ENCODE assay signal across 12 mouse cellular contexts in genomic region chr6:21867310-21867709, GRCm38 (mm10).
"Had no signal": no experiment of that assay in that cellular context is flagged by ENCODE, and none has a peak within 500 bp of the region (broad histone marks: within the 10 kb centered on the region; RNA-seq: fewer than 3 reads in every experiment).

No protein-coding gene starts in this region.

- ATAC-seq: lung, postnatal 0 days had no signal

- H3K4me2 ChIP-seq: liver, embryonic 11.5 days; liver, embryonic 15.5 days; neural tube, embryonic 15.5 days had no signal

- H3K9ac ChIP-seq: liver, embryonic 15.5 days; neural tube, embryonic 15.5 days had no signal

- H3K4me3 ChIP-seq: limb, embryonic 10.5 days; liver, embryonic 15.5 days; midbrain, embryonic 10.5 days; myocyte; neural tube, embryonic 15.5 days had no signal

- H3K9me3 ChIP-seq: limb, embryonic 10.5 days; liver, embryonic 15.5 days; midbrain, embryonic 10.5 days; neural tube, embryonic 15.5 days had no signal

- H3K4me1 ChIP-seq: limb, embryonic 10.5 days; liver, embryonic 15.5 days; midbrain, embryonic 10.5 days; neural tube, embryonic 15.5 days had no signal

- DNase-seq: kidney, postnatal 14 days; lung, adult 2 months; lung, postnatal 36 days; right cerebral cortex, adult 18-20 months had no signal

- H3K36me3 ChIP-seq: limb, embryonic 10.5 days; liver, embryonic 15.5 days; midbrain, embryonic 10.5 days; neural tube, embryonic 15.5 days had no signal

- H3K27ac ChIP-seq: limb, embryonic 10.5 days; liver, embryonic 15.5 days; midbrain, embryonic 10.5 days; neural tube, embryonic 15.5 days; stomach, postnatal 0 days had no signal

- H3K27me3 ChIP-seq: liver, embryonic 15.5 days; neural tube, embryonic 15.5 days had no signal
